In genomic region chr2:72038235-72038634, GRCm38 (mm10) we compare ENCODE assay signal across 9 mouse cellular contexts. TPM values are rescaled to one million over a fixed set of nuclear protein-coding genes. Genes with fewer than 3 reads are reported as not detected.
DNase-seq lines count a peak whose midpoint lies in the region; ATAC-seq and TF ChIP-seq lines count a peak whose summit lies in the region.
"Had no signal": no experiment of that assay in that cellular context is flagged by ENCODE, and none has a peak within 500 bp of the region (broad histone marks: within the 10 kb centered on the region; RNA-seq: fewer than 3 reads in every experiment).

No protein-coding gene starts in this region.

- peaks cover 0 to 17% of the 10 kb centered on the region in 2 experiments; a peak in 2 of 4 replicates for H3K4me1 ChIP-seq in CH12.LX (ENCODE audit: control insufficient read depth in 1 of 2, insufficient read depth in 2 of 2)
- peaks cover 10% of the 10 kb centered on the region for H3K4me1 ChIP-seq in embryonic facial prominence, embryonic 15.5 days
- peaks cover 6% of the 10 kb centered on the region; the same call in 1 of the 2 replicates for H3K4me1 ChIP-seq in heart, embryonic 15.5 days (replicated peaks)
- H3K4me1 ChIP-seq in lung, embryonic 14.5 days (ENCODE audit: insufficient read depth), result no peaks in the 10 kb centered on the region

- peak; percentile 93 for TF ChIP-seq RAD21 in CH12.LX (IDR thresholded peaks at IDR 0.05; ENCODE audit: low read depth, low read length)

- H3K4me2 ChIP-seq in CH12.LX (ENCODE audit: insufficient read depth, low read depth, poor library complexity, severe bottlenecking), result no peak overlapping the region; the same call in 1 of the 2 replicates
- no peak overlapping the region for H3K4me2 ChIP-seq in embryonic facial prominence, embryonic 15.5 days (replicated peaks)
- peak overlapping the region; percentile 38; the same call in 1 of the 2 replicates for H3K4me2 ChIP-seq in heart, embryonic 15.5 days
- H3K4me2 ChIP-seq in lung, embryonic 14.5 days, result no peak overlapping the region

- TF ChIP-seq CTCF in CH12.LX (conservative IDR thresholded peaks at IDR 0.05 in 1 of 2, IDR thresholded peaks at IDR 0.05 in 1 of 2; ENCODE audit: low read depth in 2 of 2, low read length in 2 of 2), result peak; percentile 91 to 92
- TF ChIP-seq CTCF in lung, embryonic 14.5 days (IDR thresholded peaks at IDR 0.05; ENCODE audit: low read depth), result peak; percentile 90

- H3K9ac ChIP-seq in CH12.LX (ENCODE audit: insufficient read depth, low read depth), result no peak overlapping the region
- H3K9ac ChIP-seq in embryonic facial prominence, embryonic 15.5 days, result no peak overlapping the region
- 0 out of 2 replicates have a peak overlapping the region, but pooled peaks have one; percentile 13 for H3K9ac ChIP-seq in heart, embryonic 15.5 days
- H3K9ac ChIP-seq in lung, embryonic 14.5 days, result no peak overlapping the region

- no peaks in the 10 kb centered on the region for H3K79me2 ChIP-seq in CH12.LX (replicated peaks; ENCODE audit: control insufficient read depth, extremely low read depth, insufficient read depth, poor library complexity, severe bottlenecking)

- no peak overlapping the region for H3K4me3 ChIP-seq in CH12.LX (replicated peaks in 1 of 3; ENCODE audit: low read depth in 2 of 3, low read length in 2 of 3, poor library complexity in 1 of 3)
- no peak overlapping the region for H3K4me3 ChIP-seq in embryonic facial prominence, embryonic 15.5 days (replicated peaks)
- no peak overlapping the region for H3K4me3 ChIP-seq in heart, embryonic 15.5 days
- no peak overlapping the region for H3K4me3 ChIP-seq in lung, embryonic 14.5 days (ENCODE audit: low read depth, low read length)

- H3K36me3 ChIP-seq in CH12.LX (replicated peaks in 1 of 2; ENCODE audit: control insufficient read depth in 1 of 2, insufficient read depth in 1 of 2, low read length in 1 of 2), result no peaks in the 10 kb centered on the region
- no peaks in the 10 kb centered on the region for H3K36me3 ChIP-seq in embryonic facial prominence, embryonic 15.5 days
- no peaks in the 10 kb centered on the region for H3K36me3 ChIP-seq in heart, embryonic 15.5 days
- H3K36me3 ChIP-seq in lung, embryonic 14.5 days (ENCODE audit: insufficient read depth), result no peaks in the 10 kb centered on the region

- dilution Hi-C loops in CH12.LX (cut with MboI; ENCODE audit: extremely low pct_ligation_motif_present, extremely low pct_unique_long_range_greater_than_20kb, low sequenced_read_pairs), result no loop called here

- no peak; the same call in 1 of the 2 replicates for ATAC-seq in embryonic facial prominence, embryonic 15.5 days (ENCODE audit: insufficient number of reproducible peaks, low FRiP score, low TSS enrichment, low read depth)
- ATAC-seq in heart, embryonic 15.5 days (replicated peaks; ENCODE audit: insufficient number of reproducible peaks, insufficient read depth, low FRiP score, low read depth), result no peak
- peak; percentile 76 for ATAC-seq in lung, embryonic 14.5 days (ENCODE audit: insufficient read depth)

- no peak for TF ChIP-seq POLR2A in CH12.LX (IDR thresholded peaks at IDR 0.05; ENCODE audit: low read depth, low read length)

- no peaks in the 10 kb centered on the region for H3K27me3 ChIP-seq in CH12.LX (replicated peaks)
- H3K27me3 ChIP-seq in embryonic facial prominence, embryonic 15.5 days, result no peaks in the 10 kb centered on the region
- no peaks in the 10 kb centered on the region for H3K27me3 ChIP-seq in heart, embryonic 15.5 days
- no peaks in the 10 kb centered on the region for H3K27me3 ChIP-seq in lung, embryonic 14.5 days (ENCODE audit: insufficient read depth, low read length)

- WGBS in embryonic facial prominence, embryonic 15.5 days, result 12% methylated on average over 1 of the region's 1 CpGs
- 10% methylated on average over 1 of the region's 1 CpGs for WGBS in heart, embryonic 15.5 days
- 9% methylated on average over 1 of the region's 1 CpGs for WGBS in lung, embryonic 14.5 days

- no peaks in the 10 kb centered on the region for H3K9me3 ChIP-seq in CH12.LX (replicated peaks; ENCODE audit: low read length)
- H3K9me3 ChIP-seq in embryonic facial prominence, embryonic 15.5 days (replicated peaks), result no peaks in the 10 kb centered on the region
- no peaks in the 10 kb centered on the region for H3K9me3 ChIP-seq in heart, embryonic 15.5 days (replicated peaks)
- no peaks in the 10 kb centered on the region for H3K9me3 ChIP-seq in lung, embryonic 14.5 days (ENCODE audit: low read depth, low read length)

- peak; percentile 83 for DNase-seq in CH12.LX (ENCODE audit: extremely low read depth)
- peak; percentile 90 for DNase-seq in adrenal gland, postnatal 14 days
- DNase-seq in layer of hippocampus, adult 18-20 months (ENCODE audit: low spot score in 2 of 2), result peak; percentile 82 to 96
- DNase-seq in lung, embryonic 14.5 days, result peak; percentile 96
- DNase-seq in ovary, postnatal 14 days (ENCODE audit: low spot score), result peak; percentile 88
- peak; percentile 82 for DNase-seq in thymus, postnatal 14 days

- TF ChIP-seq EP300 in CH12.LX (IDR thresholded peaks at IDR 0.05; ENCODE audit: low read length), result no peak

- H3K27ac ChIP-seq in CH12.LX (ENCODE audit: insufficient read depth, low read depth), result no peak overlapping the region
- H3K27ac ChIP-seq in embryonic facial prominence, embryonic 15.5 days (replicated peaks), result 0 out of 2 replicates have a peak overlapping the region, but pooled peaks have one; percentile 11
- no peak overlapping the region for H3K27ac ChIP-seq in heart, embryonic 15.5 days
- no peak overlapping the region for H3K27ac ChIP-seq in lung, embryonic 14.5 days (ENCODE audit: low read depth)
- H3K27ac ChIP-seq: macrophage had no signal

- in situ Hi-C loops in CH12.LX (cut with MboI; ENCODE audit: low pct_ligation_motif_present, low pct_unique_long_range_greater_than_20kb, low sequenced_read_pairs), result no loop called here

TF ChIP-seq in CH12.LX, 34 proteins besides CTCF, POLR2A, EP300 and RAD21:
- no peak for TF ChIP-seq MAX (IDR thresholded peaks at IDR 0.05; ENCODE audit: low read length)
- peak; percentile 71 for TF ChIP-seq SMC3 (IDR thresholded peaks at IDR 0.05; ENCODE audit: low read depth, low read length)

RNA-seq across cellular contexts. Expression of gene Rapgef4, which starts 57.2 kb away (rescaled TPM):
- 0.13 TPM in 1 of 2 replicates, not detected in the other for total RNA-seq in CH12.LX (2012; rRNA removed)
- 0.05 and 0.12 TPM in 2 replicates for total RNA-seq in CH12.LX (2014; rRNA removed)
- polyA plus RNA-seq in CH12.LX (2012; ENCODE audit: insufficient read length, low read depth), result 0.11 TPM in 1 of 2 replicates, not detected in the other
- total RNA-seq in adrenal gland, postnatal 14 days (2021), result 192 and 214 TPM in 2 replicates
- polyA plus RNA-seq in embryonic facial prominence, embryonic 15.5 days (2015; fragmentation: Nextera tagmentation; extraction: Ambion mirVana), result 4.6 and 5.8 TPM in 2 replicates
- polyA plus RNA-seq in heart, embryonic 15.5 days (2015; fragmentation: Nextera tagmentation; extraction: Ambion mirVana), result 3.7 and 4.9 TPM in 2 replicates
- total RNA-seq in layer of hippocampus, adult 18-20 months (2021), result 100 to 1,000 TPM; 389 to 433 TPM
- 2.6 and 3.5 TPM in 2 replicates for polyA plus RNA-seq in lung, embryonic 14.5 days (2014; fragmentation: Nextera tagmentation; extraction: Ambion mirVana)
- polyA plus RNA-seq: macrophage had no signal
